Mouse (Mus musculus): Measurements from ENCODE around the gene Fpr-rs7. TPM values are rescaled to one million over a fixed set of nuclear protein-coding genes. Genes with fewer than 3 reads are reported as not detected.

Gene Fpr-rs7
- not detected for polyA plus RNA-seq (2012; fragmentation: generic; extraction: Trizol)

GRCm38 (mm10) chr17:20114126-20114525, at the start of gene Fpr-rs7:
Gene Fpr-rs7, minus strand, starts transcription at chr17:20114226.

Other genes starting within 250 kb of the Fpr-rs7 start
- not detected for gene Vmn2r104, start 65.9 kb downstream of the Fpr-rs7 start, polyA plus RNA-seq (2012; fragmentation: generic; extraction: Trizol)
- not detected for gene Fpr-rs6, start 68.9 kb upstream of the Fpr-rs7 start, polyA plus RNA-seq (2012; fragmentation: generic; extraction: Trizol)
- gene Vmn2r105, start 120.8 kb upstream of the Fpr-rs7 start, polyA plus RNA-seq (2012; fragmentation: generic; extraction: Trizol), result not detected
- gene Vmn2r106, start 171.3 kb upstream of the Fpr-rs7 start, polyA plus RNA-seq (2012; fragmentation: generic; extraction: Trizol), result not detected
- not detected for gene Vmn2r107, start 231.0 kb upstream of the Fpr-rs7 start, polyA plus RNA-seq (2012; fragmentation: generic; extraction: Trizol)

Data from C3H10T1/2 (cell line).